Mouse (Mus musculus) MEL (cell line): ENCODE measurements at regions not wholly inside any gene's neighbourhood (a gene's known extent, or its start where the extent isn't known, plus 50 kb on each side); places are given as distances from the start of the nearest gene placed in this dataset.

ENCODE experiments used
- DNase-seq: peaks from one replicate; pipeline ENCODE4 v3.0.0; 2011; ENCODE audit warnings: low read depth, low spot score
- H3K27ac ChIP-seq: 2 replicates; pipeline ENCODE4 v1.5.1; 2012; ENCODE audit warnings: low read depth, mild to moderate bottlenecking, control low read depth, low read length, moderate library complexity; ENCODE audit not compliant: control insufficient read depth
- H3K27me3 ChIP-seq, 2 experiments: fragments of 150-350 bp in 1 of 2; sonication (generic) in 1 of 2; 2 replicates each; pipeline ENCODE4 v1.6.1; 2012; ENCODE audit warnings: low read length in 2 of 2, mild to moderate bottlenecking in 2 of 2, improper control_type of control experiment in 1 of 2, moderate library complexity in 1 of 2; ENCODE audit not compliant: insufficient read depth in 2 of 2, control insufficient read depth in 1 of 2
- H3K36me3 ChIP-seq, 2 experiments: 2 replicates each; pipeline ENCODE4 v1.6.1; 2012 to 2014; ENCODE audit warnings: low read length in 2 of 2, improper control_type of control experiment in 1 of 2, inconsistent platforms in 1 of 2, mild to moderate bottlenecking in 1 of 2; ENCODE audit not compliant: insufficient read depth in 2 of 2, control insufficient read depth in 1 of 2
- H3K4me1 ChIP-seq, 2 experiments: fragments of 150-350 bp in 1 of 2; sonication (generic) in 1 of 2; 2 replicates each; pipeline ENCODE4 v1.6.1; 2012; ENCODE audit warnings: low read length in 2 of 2, improper control_type of control experiment in 1 of 2, mild to moderate bottlenecking in 1 of 2; ENCODE audit not compliant: insufficient read depth in 2 of 2, control insufficient read depth in 1 of 2
- H3K4me3 ChIP-seq, 2 experiments: fragments of 150-350 bp in 1 of 2; sonication (generic) in 1 of 2; 2 replicates each; pipeline ENCODE4 v1.5.1; 2012; ENCODE audit warnings: low read depth in 2 of 2, low read length in 2 of 2, mild to moderate bottlenecking in 2 of 2, moderate library complexity in 2 of 2, control low read depth in 1 of 2, improper control_type of control experiment in 1 of 2; ENCODE audit not compliant: control insufficient read depth in 1 of 2, insufficient read depth in 1 of 2
- H3K79me2 ChIP-seq: 2 replicates; pipeline ENCODE4 v1.6.1; 2012; ENCODE audit warnings: mild to moderate bottlenecking, low read length, moderate library complexity; ENCODE audit not compliant: control insufficient read depth, poor library complexity, insufficient read depth
- H3K9ac ChIP-seq: 2 replicates; pipeline ENCODE4 v1.6.1; 2012; ENCODE audit warnings: low read depth, mild to moderate bottlenecking, control low read depth, low read length, moderate library complexity; ENCODE audit not compliant: control insufficient read depth, poor library complexity, severe bottlenecking
- H3K9me3 ChIP-seq: fragments of 150-350 bp; sonication (generic); replicated peaks from 2 replicates; pipeline ENCODE4 v1.6.1; 2012; ENCODE audit warnings: mild to moderate bottlenecking, low read length, improper control_type of control experiment, moderate library complexity; ENCODE audit not compliant: insufficient read depth
- BHLHE40 ChIP-seq: IDR thresholded peaks from 2 replicates; pipeline ENCODE4 v1.6.1; 2012; ENCODE audit warnings: low read depth, mild to moderate bottlenecking, inconsistent platforms, low read length, improper control_type of control experiment, borderline replicate concordance
- CHD1 ChIP-seq: IDR thresholded peaks from 2 replicates; pipeline ENCODE4 v1.6.1; 2012; ENCODE audit warnings: low read depth, mild to moderate bottlenecking, inconsistent platforms, low read length, improper control_type of control experiment
- CHD2 ChIP-seq: IDR thresholded peaks from 2 replicates; pipeline ENCODE4 v1.6.1; 2011; ENCODE audit warnings: low read length, improper control_type of control experiment
- CTCF ChIP-seq, 3 experiments: IDR thresholded peaks in 2 of 3; conservative IDR thresholded peaks in 1 of 3; 2 replicates each; pipeline ENCODE4 v1.5.1; 2011 to 2012; ENCODE audit warnings: low read length in 3 of 3, low read depth in 2 of 3, mild to moderate bottlenecking in 2 of 3, improper control_type of control experiment in 1 of 3, inconsistent platforms in 1 of 3, mixed read lengths in 1 of 3, moderate library complexity in 1 of 3; ENCODE audit not compliant: control insufficient read depth in 1 of 3, insufficient read depth in 1 of 3, poor library complexity in 1 of 3, severe bottlenecking in 1 of 3
- E2F4 ChIP-seq: IDR thresholded peaks from 2 replicates; pipeline ENCODE4 v1.6.1; 2011; ENCODE audit warnings: low read depth, low read length, improper control_type of control experiment, borderline replicate concordance
- EP300 ChIP-seq, 2 experiments: IDR thresholded peaks; 2 replicates each; pipeline ENCODE4 v1.6.1; 2011; ENCODE audit warnings: improper control_type of control experiment in 2 of 2, low read length in 2 of 2, low read depth in 1 of 2, mild to moderate bottlenecking in 1 of 2
- GABPA ChIP-seq: IDR thresholded peaks from 2 replicates; pipeline ENCODE4 v1.6.1; 2012; ENCODE audit warnings: low read depth, mild to moderate bottlenecking, inconsistent platforms, low read length, improper control_type of control experiment, moderate library complexity
- GATA1 ChIP-seq: IDR thresholded peaks from 2 replicates; pipeline ENCODE4 v1.6.1; 2011; ENCODE audit warnings: low read depth, low read length, improper control_type of control experiment
- HCFC1 ChIP-seq: IDR thresholded peaks from 2 replicates; pipeline ENCODE4 v1.6.1; 2012; ENCODE audit warnings: low read depth, mild to moderate bottlenecking, inconsistent platforms, low read length, improper control_type of control experiment, moderate library complexity
- JUND ChIP-seq: IDR thresholded peaks from 2 replicates; pipeline ENCODE4 v1.6.1; 2011; ENCODE audit warnings: low read depth, mild to moderate bottlenecking, improper control_type of control experiment, low read length
- KAT2A ChIP-seq: conservative IDR thresholded peaks from 2 replicates; pipeline ENCODE4 v1.6.1; 2012; ENCODE audit warnings: low read depth, low read length, improper control_type of control experiment, inconsistent platforms
- MAFK ChIP-seq: IDR thresholded peaks from 2 replicates; pipeline ENCODE4 v1.6.1; 2011; ENCODE audit warnings: low read depth, mild to moderate bottlenecking, low read length, improper control_type of control experiment, borderline replicate concordance
- MAZ ChIP-seq: IDR thresholded peaks from 2 replicates; pipeline ENCODE4 v1.6.1; 2012; ENCODE audit warnings: low read depth, mild to moderate bottlenecking, inconsistent platforms, low read length, improper control_type of control experiment
- MEF2A ChIP-seq: IDR thresholded peaks from 2 replicates; pipeline ENCODE4 v1.6.1; 2014; ENCODE audit warnings: low read depth, mild to moderate bottlenecking, inconsistent platforms, low read length, improper control_type of control experiment; ENCODE audit not compliant: poor library complexity, insufficient replicate concordance, severe bottlenecking; ENCODE audit errors: extremely low read depth
- MXI1 ChIP-seq: IDR thresholded peaks from 2 replicates; pipeline ENCODE4 v1.6.1; 2011; ENCODE audit warnings: mild to moderate bottlenecking, low read depth, low read length, improper control_type of control experiment
- MYB ChIP-seq: IDR thresholded peaks from 2 replicates; pipeline ENCODE4 v1.6.1; 2011; ENCODE audit warnings: mild to moderate bottlenecking, low read depth, low read length, improper control_type of control experiment
- MYC ChIP-seq: IDR thresholded peaks from 2 replicates; pipeline ENCODE4 v1.6.1; 2011; ENCODE audit warnings: low read depth, mild to moderate bottlenecking, low read length, improper control_type of control experiment, moderate library complexity
- POLR2A ChIP-seq, 2 experiments: IDR thresholded peaks; 2 replicates each; pipeline ENCODE4 v1.6.1; 2011 to 2012; ENCODE audit warnings: low read length in 2 of 2, mild to moderate bottlenecking in 2 of 2, control low read depth in 1 of 2, improper control_type of control experiment in 1 of 2, low read depth in 1 of 2, moderate library complexity in 1 of 2; ENCODE audit not compliant: control insufficient read depth in 1 of 2, insufficient read depth in 1 of 2, poor library complexity in 1 of 2
- POLR2AphosphoS5 ChIP-seq: IDR thresholded peaks from 2 replicates; pipeline ENCODE4 v1.6.1; 2012; ENCODE audit warnings: low read depth, borderline replicate concordance, mild to moderate bottlenecking, inconsistent platforms, low read length, moderate library complexity, mixed read lengths
- SMC3 ChIP-seq: IDR thresholded peaks from 2 replicates; pipeline ENCODE4 v1.6.1; 2011; ENCODE audit warnings: low read depth, low read length, improper control_type of control experiment
- TBP ChIP-seq: IDR thresholded peaks from 2 replicates; pipeline ENCODE4 v1.8.0; 2011; ENCODE audit warnings: low read depth, low read length, improper control_type of control experiment
- TCF12 ChIP-seq: IDR thresholded peaks from 2 replicates; pipeline ENCODE4 v1.6.1; 2014; ENCODE audit warnings: low read depth, mild to moderate bottlenecking, inconsistent platforms, low read length, improper control_type of control experiment, moderate library complexity
- UBTF ChIP-seq: IDR thresholded peaks from 2 replicates; pipeline ENCODE4 v1.6.1; 2012; ENCODE audit warnings: low read depth, mild to moderate bottlenecking, inconsistent platforms, low read length, improper control_type of control experiment, moderate library complexity, borderline replicate concordance; ENCODE audit not compliant: insufficient read depth
- USF1 ChIP-seq: IDR thresholded peaks from 2 replicates; pipeline ENCODE4 v1.6.1; 2014; ENCODE audit warnings: low read depth, mild to moderate bottlenecking, inconsistent platforms, low read length, improper control_type of control experiment, moderate library complexity
- USF2 ChIP-seq, 2 experiments: IDR thresholded peaks; 2 replicates each; pipeline ENCODE4 v1.6.1; 2011 to 2012; ENCODE audit warnings: improper control_type of control experiment in 2 of 2, low read length in 2 of 2, borderline replicate concordance in 1 of 2, inconsistent platforms in 1 of 2, low read depth in 1 of 2, mild to moderate bottlenecking in 1 of 2; ENCODE audit not compliant: insufficient read depth in 1 of 2
- ZC3H11A ChIP-seq: IDR thresholded peaks from 2 replicates; pipeline ENCODE4 v1.6.1; 2012; ENCODE audit warnings: low read depth, mild to moderate bottlenecking, inconsistent platforms, low read length, improper control_type of control experiment
- ZKSCAN1 ChIP-seq: IDR thresholded peaks from 2 replicates; pipeline ENCODE4 v1.6.1; 2012; ENCODE audit warnings: low read depth, mild to moderate bottlenecking, inconsistent platforms, low read length, improper control_type of control experiment, moderate library complexity
- ZMIZ1 ChIP-seq: IDR thresholded peaks from 2 replicates; pipeline ENCODE4 v1.6.1; 2012; ENCODE audit warnings: low read depth, mild to moderate bottlenecking, inconsistent platforms, low read length, improper control_type of control experiment, moderate library complexity
- ZNF384 ChIP-seq: IDR thresholded peaks from 2 replicates; pipeline ENCODE4 v1.6.1; 2012; ENCODE audit warnings: low read depth, mild to moderate bottlenecking, inconsistent platforms, low read length, improper control_type of control experiment

- no peak for TF ChIP-seq MAZ
Measured at GRCm38 (mm10) chr6:111623140-111623497, 650.4 kb upstream of the Lmcd1 start (continued).

- TF ChIP-seq HCFC1 (no peak), GATA1 (no peak), MEF2A (no peak), KAT2A (no peak), CHD1 (no peak), MXI1 (no peak), EP300 (IDR thresholded peaks at IDR 0.05; ENCODE audit: low read depth in 1 of 2, low read length in 2 of 2) (no peak), GABPA (no peak), MAFK (no peak), ZC3H11A (no peak), USF2 (IDR thresholded peaks at IDR 0.05; ENCODE audit: borderline replicate concordance in 1 of 2, insufficient read depth in 1 of 2, low read depth in 1 of 2, low read length in 2 of 2) (no peak), POLR2A (IDR thresholded peaks at IDR 0.05; ENCODE audit: control insufficient read depth in 1 of 2, insufficient read depth in 1 of 2, low read depth in 1 of 2, low read length in 2 of 2, poor library complexity in 1 of 2) (no peak), POLR2AphosphoS5 (no peak), E2F4 (no peak)
- TF ChIP-seq, all 39 proteins: peak for 0
- Histone ChIP-seq H3K27ac (no peak overlapping the region), H3K4me1 (no peaks in the 10 kb centered on the region), H3K36me3 (no peaks in the 10 kb centered on the region), H3K9me3 (no peaks in the 10 kb centered on the region), H3K79me2 (no peaks in the 10 kb centered on the region), H3K4me3 (no peak overlapping the region), H3K27me3 (no peaks in the 10 kb centered on the region), H3K9ac (no peak overlapping the region)
- DNase-seq, result no peak
Measured at GRCm38 (mm10) chr6:111625501-111625900, 648.1 kb upstream of the Lmcd1 start.

- DNase-seq, result no peak
- Histone ChIP-seq H3K79me2 (no peaks in the 10 kb centered on the region), H3K36me3 (no peaks in the 10 kb centered on the region), H3K9me3 (no peaks in the 10 kb centered on the region), H3K9ac (no peak overlapping the region), H3K27ac (no peak overlapping the region), H3K4me3 (no peak overlapping the region), H3K27me3 (no peaks in the 10 kb centered on the region), H3K4me1 (no peaks in the 10 kb centered on the region)
- TF ChIP-seq MAFK (no peak), JUND (no peak), TCF12 (no peak), MXI1 (no peak), USF2 (IDR thresholded peaks at IDR 0.05; ENCODE audit: borderline replicate concordance in 1 of 2, insufficient read depth in 1 of 2, low read depth in 1 of 2, low read length in 2 of 2) (no peak), TBP (no peak), ZKSCAN1 (no peak), ZC3H11A (no peak), CTCF (IDR thresholded peaks at IDR 0.05 in 2 of 3, conservative IDR thresholded peaks at IDR 0.05 in 1 of 3; ENCODE audit: control insufficient read depth in 1 of 3, insufficient read depth in 1 of 3, low read depth in 2 of 3, low read length in 3 of 3, poor library complexity in 1 of 3, severe bottlenecking in 1 of 3) (no peak), KAT2A (no peak), ZNF384 (no peak), USF1 (no peak), SMC3 (no peak), MYB (no peak), CHD2 (no peak), BHLHE40 (no peak), ZMIZ1 (no peak), MYC (no peak), UBTF (no peak), E2F4 (no peak)
Measured at GRCm38 (mm10) chr6:111652736-111653135, 620.8 kb upstream of the Lmcd1 start.
